Mouse (Mus musculus) lung, postnatal 0 days (tissue): ENCODE data around the gene Olfr544. TPM values are rescaled to one million over a fixed set of nuclear protein-coding genes. Genes with fewer than 3 reads are reported as not detected.

Experiments used
- ATAC-seq: fragments of 200-750 bp; cut with Nextera tagmentation; 2 replicates; pipeline ENCODE4 v1.8.0; 2017; ENCODE audit warnings: moderate library complexity
- DNase-seq: peaks from one replicate; pipeline ENCODE4 v3.0.0-alpha.2; 2016; ENCODE audit warnings: low spot score
- H3K27ac ChIP-seq: fragments of 300-500 bp; sonication (generic); 2 replicates; pipeline ENCODE4 v1.5.1; 2014; ENCODE audit warnings: antibody characterized with exemption, mild to moderate bottlenecking, low read length, mixed read lengths
- H3K27me3 ChIP-seq: fragments of 300-500 bp; sonication (generic); replicated peaks from 2 replicates; pipeline ENCODE4 v1.6.1; 2014; ENCODE audit warnings: low read length, mixed read lengths; ENCODE audit not compliant: insufficient read depth
- H3K36me3 ChIP-seq: fragments of 300-500 bp; sonication (generic); 2 replicates; pipeline ENCODE4 v1.6.1; 2014; ENCODE audit warnings: low read length, mixed read lengths; ENCODE audit not compliant: insufficient read depth
- H3K4me1 ChIP-seq: fragments of 300-500 bp; sonication (generic); 2 replicates; pipeline ENCODE4 v1.6.1; 2014; ENCODE audit warnings: antibody characterized with exemption, low read depth, low read length, mixed read lengths; ENCODE audit not compliant: insufficient read depth
- H3K4me2 ChIP-seq: fragments of 300-500 bp; sonication (generic); replicated peaks from 2 replicates; pipeline ENCODE4 v1.6.1; 2014; ENCODE audit warnings: low read depth, mild to moderate bottlenecking, low read length, moderate library complexity, mixed read lengths
- H3K4me3 ChIP-seq: fragments of 300-500 bp; sonication (generic); 2 replicates; pipeline ENCODE4 v1.5.1; 2014; ENCODE audit warnings: low read depth, low read length
- H3K9ac ChIP-seq: fragments of 300-500 bp; sonication (generic); replicated peaks from 2 replicates; pipeline ENCODE4 v1.6.1; 2014; ENCODE audit warnings: low read depth, mild to moderate bottlenecking
- H3K9me3 ChIP-seq: fragments of 300-500 bp; sonication (generic); 2 replicates; pipeline ENCODE4 v1.6.1; 2016; ENCODE audit warnings: low read length, mixed read lengths
- CTCF ChIP-seq: IDR thresholded peaks from 2 replicates; pipeline ENCODE4 v1.5.1; 2016; ENCODE audit warnings: antibody characterized with exemption, mild to moderate bottlenecking
- EP300 ChIP-seq: IDR thresholded peaks from 2 replicates; pipeline ENCODE4 v1.6.1; 2016; ENCODE audit warnings: antibody characterized with exemption, mild to moderate bottlenecking, control low read depth
- WGBS: fragments of 180-500 bp; shearing (Covaris S2); extraction: QIAGEN DNeasy Blood & Tissue Kit; methylation state at CpG from one replicate; pipeline ENCODE4 v1.1.7; 2014; 5-methylcytosine and 5-hydroxymethylcytosine counted together
- polyA plus RNA-seq: library from polyadenylated mRNA; unstranded; fragments of >200 nt; fragmentation: Nextera tagmentation; extraction: Ambion mirVana; gene quantifications from 2 replicates; pipeline ENCODE4 v1.2.1, GENCODE M21; 2015

The Olfr544 gene
- polyA plus RNA-seq, 1 experiment from 2014 or later: not detected

- DNase-seq: peak; percentile 81
- H3K27me3 ChIP-seq: no peaks in the 10 kb centered on the region
- no peaks in the 10 kb centered on the region for H3K9me3 ChIP-seq
- 1% methylated on average over 48 of the region's 54 CpGs for WGBS
- H3K4me1 ChIP-seq: no peaks in the 10 kb centered on the region
- peak overlapping the region; percentile 31; the same call in 1 of the 2 replicates for H3K4me3 ChIP-seq
- H3K9ac ChIP-seq: peak overlapping the region; percentile 43
- H3K36me3 ChIP-seq: no peaks in the 10 kb centered on the region
- ATAC-seq: peak; percentile 95
- TF ChIP-seq CTCF: peak; percentile 85
- TF ChIP-seq EP300: no peak
- H3K4me2 ChIP-seq: peak overlapping the region; percentile 91
- H3K27ac ChIP-seq: no peak overlapping the region
These were observed 24.8 kb upstream of the Olfr544 start for GRCm38 (mm10) chr7:102512814-102513435.

- H3K9me3 ChIP-seq: no peaks in the 10 kb centered on the region
- H3K27ac ChIP-seq: no peak overlapping the region
- ATAC-seq (no peak), DNase-seq (no peak)
- no peaks in the 10 kb centered on the region for H3K27me3 ChIP-seq
- no peaks in the 10 kb centered on the region for H3K4me1 ChIP-seq
- TF ChIP-seq EP300 (no peak), CTCF (no peak)
- no peaks in the 10 kb centered on the region for H3K36me3 ChIP-seq
- H3K9ac ChIP-seq: no peak overlapping the region
- H3K4me2 ChIP-seq: no peak overlapping the region
- WGBS: 84% methylated on average over 10 of the region's 10 CpGs
- H3K4me3 ChIP-seq: no peak overlapping the region
These were observed 23.8 kb upstream of the Olfr544 start for GRCm38 (mm10) chr7:102511927-102512326.

- no peak overlapping the region for H3K4me3 ChIP-seq
- no peaks in the 10 kb centered on the region for H3K9me3 ChIP-seq
- DNase-seq (no peak), ATAC-seq (no peak)
- H3K27ac ChIP-seq: no peak overlapping the region
- H3K4me2 ChIP-seq: no peak overlapping the region
- no peaks in the 10 kb centered on the region for H3K4me1 ChIP-seq
- H3K9ac ChIP-seq: no peak overlapping the region
- H3K36me3 ChIP-seq: no peaks in the 10 kb centered on the region
- H3K27me3 ChIP-seq: no peaks in the 10 kb centered on the region
- no peak for TF ChIP-seq EP300
- TF ChIP-seq CTCF: no peak
- WGBS: 86% methylated on average over 7 of the region's 7 CpGs
These were observed 21.6 kb upstream of the Olfr544 start for GRCm38 (mm10) chr7:102509726-102510125.

GRCm38 (mm10) chr7:102508666-102509065 lies 20.6 kb upstream of the Olfr544 start:
- Histone ChIP-seq H3K4me1 (no peaks in the 10 kb centered on the region), H3K9ac (no peak overlapping the region), H3K4me3 (no peak overlapping the region), H3K9me3 (no peaks in the 10 kb centered on the region), H3K4me2 (no peak overlapping the region), H3K27me3 (no peaks in the 10 kb centered on the region), H3K36me3 (no peaks in the 10 kb centered on the region), H3K27ac (no peak overlapping the region)
- ATAC-seq (no peak), DNase-seq (no peak)
- WGBS: 93% methylated on average over 6 of the region's 6 CpGs
- no peak for TF ChIP-seq EP300
- no peak for TF ChIP-seq CTCF

GRCm38 (mm10) chr7:102508066-102508465 lies 20.0 kb upstream of the Olfr544 start:
- no peaks in the 10 kb centered on the region for H3K9me3 ChIP-seq
- no peak for DNase-seq
- H3K36me3 ChIP-seq: no peaks in the 10 kb centered on the region
- no peak overlapping the region for H3K4me2 ChIP-seq
- WGBS: 85% methylated on average over 9 of the region's 9 CpGs
- H3K9ac ChIP-seq: no peak overlapping the region
- no peak for ATAC-seq
- H3K27ac ChIP-seq: no peak overlapping the region
- no peaks in the 10 kb centered on the region for H3K4me1 ChIP-seq
- no peak for TF ChIP-seq EP300
- TF ChIP-seq CTCF: no peak
- H3K27me3 ChIP-seq: no peaks in the 10 kb centered on the region
- no peak overlapping the region for H3K4me3 ChIP-seq

- ATAC-seq (peak; percentile 61), DNase-seq (peak; percentile 72)
- Histone ChIP-seq H3K4me3 (no peak overlapping the region), H3K4me2 (no peak overlapping the region), H3K9ac (no peak overlapping the region), H3K36me3 (no peaks in the 10 kb centered on the region), H3K27me3 (no peaks in the 10 kb centered on the region), H3K27ac (no peak overlapping the region), H3K4me1 (no peaks in the 10 kb centered on the region), H3K9me3 (no peaks in the 10 kb centered on the region)
- TF ChIP-seq CTCF (peak; percentile 93), EP300 (no peak)
- 44% methylated on average over 3 of the region's 3 CpGs for WGBS
These were observed 18.7 kb upstream of the Olfr544 start for GRCm38 (mm10) chr7:102506848-102507247.
